Mouse (Mus musculus): Measurements from ENCODE around the gene Twnk. TPM values are rescaled to one million over a fixed set of nuclear protein-coding genes. Genes with fewer than 3 reads are reported as not detected.

Gene Twnk
- polyA plus RNA-seq (2015; fragmentation: Nextera tagmentation; extraction: Ambion mirVana), result 7.5 and 7.7 TPM in 2 replicates

GRCm38 (mm10) chr19:45005444-45005843 lies at the start of gene Twnk:
Gene Twnk, plus strand, starts transcription at chr19:45005663.

GRCm38 (mm10) chr19:44988831-44989566 lies 16.5 kb upstream of the Twnk start, which contains the start of gene Sema4g:
Gene Sema4g, plus strand, starts transcription at chr19:44989101.

GRCm38 (mm10) chr19:45005957-45006712 lies 672 bp downstream of the Twnk start, which contains the start of gene Mrpl43:
Gene Mrpl43, minus strand, starts transcription at chr19:45006442.

GRCm38 (mm10) chr19:45014335-45014971 lies 9.0 kb downstream of the Twnk start, which contains the start of gene Lzts2:
Gene Lzts2, plus strand, starts transcription at chr19:45014414.

GRCm38 (mm10) chr19:45045651-45046050 lies 40.2 kb downstream of the Twnk start, which contains the start of gene Pdzd7:
Gene Pdzd7, minus strand, starts transcription at chr19:45045717.

GRCm38 (mm10) chr19:45047417-45047934 lies 42.0 kb downstream of the Twnk start, which contains the start of gene Sfxn3:
Gene Sfxn3, plus strand, starts transcription at chr19:45047503.

Other genes with a start within 250 kb of the Twnk start
- gene Pax2, start 249.6 kb upstream of the Twnk start, polyA plus RNA-seq (2015; fragmentation: Nextera tagmentation; extraction: Ambion mirVana), result not detected in 2 replicates
- gene Slf2, start 74.5 kb upstream of the Twnk start, polyA plus RNA-seq (2015; fragmentation: Nextera tagmentation; extraction: Ambion mirVana), result 14.2 and 15.9 TPM in 2 replicates
- gene Sema4g, start 16.6 kb upstream of the Twnk start, polyA plus RNA-seq (2015; fragmentation: Nextera tagmentation; extraction: Ambion mirVana), result 0.79 and 1.2 TPM in 2 replicates
- gene Mrpl43, start 779 bp downstream of the Twnk start, polyA plus RNA-seq (2015; fragmentation: Nextera tagmentation; extraction: Ambion mirVana), result 54.7 and 55.8 TPM in 2 replicates
- 49.2 and 50.8 TPM in 2 replicates for gene Lzts2, start 8.8 kb downstream of the Twnk start, polyA plus RNA-seq (2015; fragmentation: Nextera tagmentation; extraction: Ambion mirVana)
- 0.19 and 0.25 TPM in 2 replicates for gene Pdzd7, start 40.1 kb downstream of the Twnk start, polyA plus RNA-seq (2015; fragmentation: Nextera tagmentation; extraction: Ambion mirVana)
- 50.3 and 53.7 TPM in 2 replicates for gene Sfxn3, start 41.8 kb downstream of the Twnk start, polyA plus RNA-seq (2015; fragmentation: Nextera tagmentation; extraction: Ambion mirVana)
- 10.8 and 11.4 TPM in 2 replicates for gene Kazald1, start 69.6 kb downstream of the Twnk start, polyA plus RNA-seq (2015; fragmentation: Nextera tagmentation; extraction: Ambion mirVana)
- not detected in 2 replicates for gene Tlx1, start 145.0 kb downstream of the Twnk start, polyA plus RNA-seq (2015; fragmentation: Nextera tagmentation; extraction: Ambion mirVana)
- gene Lbx1, start 230.1 kb downstream of the Twnk start, polyA plus RNA-seq (2015; fragmentation: Nextera tagmentation; extraction: Ambion mirVana), result 0.05 TPM in 1 of 2 replicates, not detected in the other

Measured in urinary bladder, postnatal 0 days (tissue).